Mouse (Mus musculus) CH12.LX (cell line): Measurements from ENCODE around the gene Zfp280d. TPM values are rescaled to one million over a fixed set of nuclear protein-coding genes. Genes with fewer than 3 reads are reported as not detected.

Experiments used
- DNase-seq: peaks from one replicate; pipeline ENCODE4 v3.0.0-alpha.2; 2013; ENCODE audit errors: extremely low read depth
- H3K27ac ChIP-seq: 2 replicates; pipeline ENCODE4 v1.5.1; 2012; ENCODE audit warnings: low read depth, mild to moderate bottlenecking, control low read depth, moderate library complexity; ENCODE audit not compliant: insufficient read depth
- H3K27me3 ChIP-seq: replicated peaks from 2 replicates; pipeline ENCODE3; 2012; ENCODE audit warnings: inconsistent platforms
- H3K36me3 ChIP-seq, 2 experiments: replicated peaks in 1 of 2; 2 replicates each; pipeline versions ENCODE3 to v1.6.1; 2012; ENCODE audit warnings: inconsistent platforms in 1 of 2, low read length in 1 of 2, mild to moderate bottlenecking in 1 of 2, mixed read lengths in 1 of 2, moderate library complexity in 1 of 2; ENCODE audit not compliant: control insufficient read depth in 1 of 2, insufficient read depth in 1 of 2
- H3K4me1 ChIP-seq, 2 experiments: 2 replicates each; pipeline ENCODE4 v1.6.1; 2012; ENCODE audit warnings: inconsistent platforms in 1 of 2, moderate library complexity in 1 of 2; ENCODE audit not compliant: insufficient read depth in 2 of 2, control insufficient read depth in 1 of 2
- H3K4me2 ChIP-seq: 2 replicates; pipeline ENCODE4 v1.6.1; 2012; ENCODE audit warnings: low read depth, mild to moderate bottlenecking, control low read depth; ENCODE audit not compliant: poor library complexity, insufficient read depth, severe bottlenecking
- H3K4me3 ChIP-seq, 3 experiments: fragments of 150-350 bp in 1 of 3; sonication (generic) in 1 of 3; replicated peaks in 1 of 3; 2 replicates each; pipeline versions ENCODE3 to v1.5.1; 2011 to 2012; ENCODE audit warnings: low read depth in 2 of 3, low read length in 2 of 3, mild to moderate bottlenecking in 2 of 3, moderate library complexity in 2 of 3, control low read depth in 1 of 3, improper control_type of control experiment in 1 of 3, inconsistent platforms in 1 of 3, mixed read lengths in 1 of 3; ENCODE audit not compliant: poor library complexity in 1 of 3
- H3K79me2 ChIP-seq: replicated peaks from 2 replicates; pipeline ENCODE4 v1.6.1; 2012; ENCODE audit warnings: mild to moderate bottlenecking, moderate library complexity; ENCODE audit not compliant: control insufficient read depth, poor library complexity, insufficient read depth, severe bottlenecking; ENCODE audit errors: extremely low read depth
- H3K9ac ChIP-seq: 2 replicates; pipeline ENCODE4 v1.6.1; 2012; ENCODE audit warnings: low read depth, mild to moderate bottlenecking, control low read depth, moderate library complexity; ENCODE audit not compliant: insufficient read depth
- H3K9me3 ChIP-seq: replicated peaks from 2 replicates; pipeline ENCODE3; 2012; ENCODE audit warnings: low read length, inconsistent platforms, mixed read lengths
- BHLHE40 ChIP-seq: IDR thresholded peaks from 2 replicates; pipeline ENCODE4 v1.6.1; 2011; ENCODE audit warnings: mild to moderate bottlenecking, low read depth, low read length, improper control_type of control experiment
- CHD1 ChIP-seq: IDR thresholded peaks from 2 replicates; pipeline ENCODE4 v1.6.1; 2012; ENCODE audit warnings: low read depth, low read length, improper control_type of control experiment, inconsistent platforms
- CHD2 ChIP-seq: IDR thresholded peaks from 2 replicates; pipeline ENCODE4 v1.6.1; 2011; ENCODE audit warnings: low read length, improper control_type of control experiment
- CTCF ChIP-seq, 2 experiments: IDR thresholded peaks in 1 of 2; conservative IDR thresholded peaks in 1 of 2; 2 replicates each; pipeline ENCODE4 v1.5.1; 2011 to 2012; ENCODE audit warnings: low read depth in 2 of 2, low read length in 2 of 2, improper control_type of control experiment in 1 of 2, inconsistent platforms in 1 of 2, mild to moderate bottlenecking in 1 of 2, moderate library complexity in 1 of 2
- E2F4 ChIP-seq: IDR thresholded peaks from 2 replicates; pipeline ENCODE4 v1.6.1; 2011; ENCODE audit warnings: low read depth, low read length, improper control_type of control experiment; ENCODE audit not compliant: insufficient replicate concordance
- ELF1 ChIP-seq: IDR thresholded peaks from 2 replicates; pipeline ENCODE4 v1.6.1; 2014; ENCODE audit warnings: low read depth, mild to moderate bottlenecking, inconsistent platforms, low read length, improper control_type of control experiment
- EP300 ChIP-seq: IDR thresholded peaks from 2 replicates; pipeline ENCODE4 v1.6.1; 2011; ENCODE audit warnings: low read length, improper control_type of control experiment
- ETS1 ChIP-seq: conservative IDR thresholded peaks from 2 replicates; pipeline ENCODE4 v1.6.1; 2012; ENCODE audit warnings: low read depth, mild to moderate bottlenecking, inconsistent platforms, low read length, improper control_type of control experiment, moderate library complexity
- GABPA ChIP-seq: IDR thresholded peaks from 2 replicates; pipeline ENCODE4 v1.6.1; 2012; ENCODE audit warnings: low read depth, low read length, improper control_type of control experiment, inconsistent platforms; ENCODE audit not compliant: insufficient replicate concordance
- HCFC1 ChIP-seq: IDR thresholded peaks from 2 replicates; pipeline ENCODE4 v1.6.1; 2012; ENCODE audit warnings: low read depth, mild to moderate bottlenecking, inconsistent platforms, low read length, improper control_type of control experiment
- IRF4 ChIP-seq: IDR thresholded peaks from 2 replicates; pipeline ENCODE4 v1.6.1; 2014; ENCODE audit warnings: low read depth, mild to moderate bottlenecking, inconsistent platforms, low read length, improper control_type of control experiment
- JUN ChIP-seq: IDR thresholded peaks from 2 replicates; pipeline ENCODE4 v1.6.1; 2011; ENCODE audit warnings: low read depth, mild to moderate bottlenecking, low read length, improper control_type of control experiment, moderate library complexity; ENCODE audit not compliant: insufficient read depth
- JUND ChIP-seq: conservative IDR thresholded peaks from 2 replicates; pipeline ENCODE4 v1.6.1; 2011; ENCODE audit warnings: low read depth, low read length, improper control_type of control experiment
- KAT2A ChIP-seq: IDR thresholded peaks from 2 replicates; pipeline ENCODE4 v1.6.1; 2012; ENCODE audit warnings: low read length, improper control_type of control experiment, inconsistent platforms; ENCODE audit not compliant: insufficient replicate concordance
- MAFK ChIP-seq: IDR thresholded peaks from 2 replicates; pipeline ENCODE4 v1.6.1; 2011; ENCODE audit warnings: low read length, improper control_type of control experiment; ENCODE audit not compliant: insufficient replicate concordance
- MAX ChIP-seq: IDR thresholded peaks from 2 replicates; pipeline ENCODE4 v1.6.1; 2011; ENCODE audit warnings: low read length, improper control_type of control experiment
- MAZ ChIP-seq: IDR thresholded peaks from 2 replicates; pipeline ENCODE4 v1.6.1; 2012; ENCODE audit warnings: low read depth, mild to moderate bottlenecking, inconsistent platforms, low read length, improper control_type of control experiment, moderate library complexity
- MEF2A ChIP-seq: IDR thresholded peaks from 2 replicates; pipeline ENCODE4 v1.6.1; 2014; ENCODE audit warnings: low read depth, mild to moderate bottlenecking, inconsistent platforms, low read length, improper control_type of control experiment, borderline replicate concordance
- MXI1 ChIP-seq: IDR thresholded peaks from 2 replicates; pipeline ENCODE4 v1.6.1; 2011; ENCODE audit warnings: mild to moderate bottlenecking, low read depth, low read length, improper control_type of control experiment
- MYC ChIP-seq: IDR thresholded peaks from 2 replicates; pipeline ENCODE4 v1.6.1; 2011; ENCODE audit warnings: low read depth, mild to moderate bottlenecking, improper control_type of control experiment, low read length
- NELFE ChIP-seq: IDR thresholded peaks from 2 replicates; pipeline ENCODE4 v1.6.1; 2011; ENCODE audit warnings: low read depth, low read length, improper control_type of control experiment
- NRF1 ChIP-seq: IDR thresholded peaks from 2 replicates; pipeline ENCODE4 v1.6.1; 2014; ENCODE audit warnings: low read depth, mild to moderate bottlenecking, inconsistent platforms, low read length, improper control_type of control experiment, moderate library complexity
- PAX5 ChIP-seq: IDR thresholded peaks from 2 replicates; pipeline ENCODE4 v1.6.1; 2012; ENCODE audit warnings: low read length, inconsistent platforms, mixed read lengths
- POLR2A ChIP-seq: IDR thresholded peaks from 2 replicates; pipeline ENCODE4 v1.6.1; 2011; ENCODE audit warnings: low read depth, mild to moderate bottlenecking, improper control_type of control experiment, low read length
- POLR2AphosphoS2 ChIP-seq: IDR thresholded peaks from 2 replicates; pipeline ENCODE4 v1.6.1; 2011; ENCODE audit warnings: low read depth, low read length, improper control_type of control experiment
- RAD21 ChIP-seq: IDR thresholded peaks from 2 replicates; pipeline ENCODE4 v1.6.1; 2011; ENCODE audit warnings: low read depth, mild to moderate bottlenecking, low read length, improper control_type of control experiment, moderate library complexity
- RCOR1 ChIP-seq: conservative IDR thresholded peaks from 2 replicates; pipeline ENCODE4 v1.6.1; 2012; ENCODE audit warnings: low read depth, mild to moderate bottlenecking, inconsistent platforms, low read length, improper control_type of control experiment
- SIN3A ChIP-seq: IDR thresholded peaks from 2 replicates; pipeline ENCODE4 v1.6.1; 2012; ENCODE audit warnings: low read length, improper control_type of control experiment, inconsistent platforms
- SMC3 ChIP-seq: IDR thresholded peaks from 2 replicates; pipeline ENCODE4 v1.6.1; 2011; ENCODE audit warnings: low read depth, low read length, improper control_type of control experiment
- TBP ChIP-seq: conservative IDR thresholded peaks from 2 replicates; pipeline ENCODE4 v1.6.1; 2011; ENCODE audit warnings: low read depth, low read length, improper control_type of control experiment
- TCF12 ChIP-seq: IDR thresholded peaks from 2 replicates; pipeline ENCODE4 v1.6.1; 2014; ENCODE audit warnings: low read depth, mild to moderate bottlenecking, inconsistent platforms, low read length, improper control_type of control experiment
- UBTF ChIP-seq: IDR thresholded peaks from 2 replicates; pipeline ENCODE4 v1.6.1; 2012; ENCODE audit warnings: low read depth, mild to moderate bottlenecking, inconsistent platforms, low read length, improper control_type of control experiment, moderate library complexity
- USF1 ChIP-seq: IDR thresholded peaks from 2 replicates; pipeline ENCODE4 v1.6.1; 2014; ENCODE audit warnings: low read depth, mild to moderate bottlenecking, inconsistent platforms, low read length, improper control_type of control experiment
- USF2 ChIP-seq: conservative IDR thresholded peaks from 2 replicates; pipeline ENCODE4 v1.6.1; 2011; ENCODE audit warnings: low read depth, low read length, improper control_type of control experiment
- ZC3H11A ChIP-seq: IDR thresholded peaks from 2 replicates; pipeline ENCODE4 v1.6.1; 2012; ENCODE audit warnings: low read depth, mild to moderate bottlenecking, inconsistent platforms, low read length, improper control_type of control experiment
- ZKSCAN1 ChIP-seq: IDR thresholded peaks from 2 replicates; pipeline ENCODE4 v1.6.1; 2012; ENCODE audit warnings: low read depth, inconsistent platforms, low read length, improper control_type of control experiment, borderline replicate concordance
- ZMIZ1 ChIP-seq: IDR thresholded peaks from 2 replicates; pipeline ENCODE4 v1.6.1; 2012; ENCODE audit warnings: low read depth, mild to moderate bottlenecking, inconsistent platforms, low read length, improper control_type of control experiment
- ZNF384 ChIP-seq: IDR thresholded peaks from 2 replicates; pipeline ENCODE4 v1.6.1; 2012; ENCODE audit warnings: low read depth, low read length, improper control_type of control experiment, inconsistent platforms
- dilution Hi-C: fragments of 300-500 bp; cut with MboI; formaldehyde crosslinking; loops from 2 replicates; pipeline ENCODE4 v1.14.3; 2020; ENCODE audit warnings: low sequenced_read_pairs; ENCODE audit not compliant: extremely low pct_unique_long_range_greater_than_20kb, extremely low pct_ligation_motif_present
- in situ Hi-C: fragments of 300-500 bp; cut with MboI; formaldehyde crosslinking; loops from 3 replicates; pipeline ENCODE4 v1.14.3; 2019; ENCODE audit warnings: low sequenced_read_pairs, low pct_ligation_motif_present, low pct_unique_long_range_greater_than_20kb, mixed read lengths
- polyA plus RNA-seq: library from polyadenylated mRNA; unstranded; fragments of >175 nt; gene quantifications from 2 replicates; pipeline ENCODE4 v1.2.1, GENCODE M21; 2012; ENCODE audit warnings: low read depth; ENCODE audit not compliant: insufficient read length
- total RNA-seq, 2 experiments: library from RNA; depleted of rRNA; stranded (reverse); fragments of 300-350 nt in 1 of 2; fragments of >200 nt in 1 of 2; gene quantifications; 2 replicates each; pipeline ENCODE4 v1.2.3; 2012 to 2014

The Zfp280d gene
- total RNA-seq (2012; rRNA removed) = 22.3 and 22.7 TPM in 2 replicates
- 35.8 and 40.2 TPM in 2 replicates for total RNA-seq (2014; rRNA removed)
- polyA plus RNA-seq = 19.7 and 26.0 TPM in 2 replicates

- dilution Hi-C loops (no loop called here), in situ Hi-C loops (no loop called here)
- Histone ChIP-seq H3K9ac (peak within 1 kb of the TSS; percentile 71), H3K27me3 (no peaks in the 10 kb centered on the region), H3K4me3 (peak within 1 kb of the TSS; percentile 66 to 80 (median 74)), H3K27ac (peak within 1 kb of the TSS; percentile 76), H3K9me3 (peaks cover 21% of the 10 kb centered on the region), H3K36me3 (no peaks in the 10 kb centered on the region), H3K4me1 (peaks cover 3 to 22% of the 10 kb centered on the region in 2 experiments), H3K4me2 (peak within 1 kb of the TSS; percentile 77; the same call in 1 of the 2 replicates), H3K79me2 (peaks cover 35% of the 10 kb centered on the region)
- peak; percentile 81 for DNase-seq
- no peak for TF ChIP-seq USF2
- TF ChIP-seq KAT2A = no peak
- TF ChIP-seq POLR2A = peak; percentile 59
- TF ChIP-seq CTCF (conservative IDR thresholded peaks at IDR 0.05 in 1 of 2, IDR thresholded peaks at IDR 0.05 in 1 of 2; ENCODE audit: low read depth in 2 of 2, low read length in 2 of 2) = no peak
- no peak for TF ChIP-seq MAFK
- TF ChIP-seq SMC3 = no peak; the same call in 1 of the 2 replicates
- no peak for TF ChIP-seq JUN
- no peak; the same call in 1 of the 2 replicates for TF ChIP-seq E2F4
- TF ChIP-seq CHD2 = peak; percentile 81; the same call in 1 of the 2 replicates
- no peak for TF ChIP-seq EP300
- no peak for TF ChIP-seq GABPA
- no peak for TF ChIP-seq MYC
- no peak for TF ChIP-seq RCOR1
- TF ChIP-seq NELFE = peak; percentile 63
- TF ChIP-seq POLR2AphosphoS2 = no peak
- TF ChIP-seq CHD1 = no peak; the same call in 1 of the 2 replicates
- TF ChIP-seq UBTF = 0 out of 2 replicates have a peak, but pooled peaks have one; percentile 65
- TF ChIP-seq ZKSCAN1 = no peak
- no peak for TF ChIP-seq NRF1
- TF ChIP-seq IRF4 = no peak
- TF ChIP-seq JUND = no peak
- TF ChIP-seq ZC3H11A = no peak
- TF ChIP-seq PAX5 = no peak
- TF ChIP-seq MAX = peak; percentile 98
- 0 out of 2 replicates have a peak, but pooled peaks have one; percentile 22 for TF ChIP-seq TBP
- no peak for TF ChIP-seq MEF2A
- TF ChIP-seq RAD21 = no peak
- peak; percentile 75; the same call in 1 of the 2 replicates for TF ChIP-seq ZMIZ1
- peak; percentile 54; the same call in 1 of the 2 replicates for TF ChIP-seq HCFC1
- no peak for TF ChIP-seq ZNF384
- no peak for TF ChIP-seq ELF1
- TF ChIP-seq TCF12 = 0 out of 2 replicates have a peak, but pooled peaks have one; percentile 64
- no peak for TF ChIP-seq BHLHE40
- TF ChIP-seq MAZ = no peak
- TF ChIP-seq ETS1 = no peak
- TF ChIP-seq SIN3A = no peak; the same call in 1 of the 2 replicates
- TF ChIP-seq MXI1 = 0 out of 2 replicates have a peak, but pooled peaks have one; percentile 47
- TF ChIP-seq USF1 = no peak
Measured at GRCm38 (mm10) chr9:72274677-72275076, at the start of gene Zfp280d. Gene Zfp280d, plus strand, starts transcription at chr9:72274860.
